Mouse (Mus musculus) limb, embryonic 13.5 days (tissue): Measurements from ENCODE around the gene Calm3. TPM values are rescaled to one million over a fixed set of nuclear protein-coding genes. Genes with fewer than 3 reads are reported as not detected.

Source experiments
- ATAC-seq: fragments of 200-750 bp; cut with Nextera tagmentation; 2 replicates; pipeline ENCODE4 v1.8.0; 2017; ENCODE audit warnings: low read depth, moderate number of reproducible peaks, moderate TSS enrichment; ENCODE audit not compliant: low FRiP score
- H3K27ac ChIP-seq: fragments of 300-500 bp; sonication (generic); 2 replicates; pipeline ENCODE4 v1.5.1; 2015; ENCODE audit warnings: inconsistent platforms, mild to moderate bottlenecking, moderate library complexity
- H3K27me3 ChIP-seq: fragments of 300-500 bp; sonication (generic); 2 replicates; pipeline ENCODE4 v1.6.1; 2015; ENCODE audit warnings: mild to moderate bottlenecking, inconsistent platforms
- H3K36me3 ChIP-seq: fragments of 300-500 bp; sonication (generic); 2 replicates; pipeline ENCODE4 v1.6.1; 2015; ENCODE audit warnings: inconsistent platforms, mild to moderate bottlenecking, moderate library complexity
- H3K4me1 ChIP-seq: fragments of 300-500 bp; sonication (generic); 2 replicates; pipeline ENCODE4 v1.6.1; 2015; ENCODE audit warnings: inconsistent platforms
- H3K4me2 ChIP-seq: fragments of 300-500 bp; sonication (generic); replicated peaks from 2 replicates; pipeline ENCODE4 v1.6.1; 2015; ENCODE audit warnings: inconsistent platforms, mild to moderate bottlenecking, moderate library complexity
- H3K4me3 ChIP-seq: fragments of 300-500 bp; sonication (generic); 2 replicates; pipeline ENCODE4 v1.5.1; 2015; ENCODE audit warnings: moderate library complexity, mild to moderate bottlenecking, inconsistent platforms
- H3K9ac ChIP-seq: fragments of 300-500 bp; sonication (generic); 2 replicates; pipeline ENCODE4 v1.6.1; 2015; ENCODE audit warnings: mild to moderate bottlenecking, inconsistent platforms
- H3K9me3 ChIP-seq: fragments of 300-500 bp; sonication (generic); 2 replicates; pipeline ENCODE4 v1.6.1; 2016; ENCODE audit warnings: inconsistent platforms
- WGBS: fragments of 180-500 bp; shearing (Covaris S2); methylation state at CpG from one replicate; pipeline ENCODE4 v1.1.7; 2015; 5-methylcytosine and 5-hydroxymethylcytosine counted together
- polyA plus RNA-seq: library from polyadenylated mRNA; unstranded; fragments of >200 nt; fragmentation: Nextera tagmentation; extraction: Ambion mirVana; gene quantifications from 2 replicates; pipeline ENCODE4 v1.2.1, GENCODE M21; 2015

Calm3 gene
- polyA plus RNA-seq, 1 experiment from 2014 or later = 103 TPM

- no peak overlapping the region for H3K9ac ChIP-seq
- 0 out of 2 replicates have a peak, but pooled peaks cover 3% of the 10 kb centered on the region for H3K4me1 ChIP-seq
- H3K4me2 ChIP-seq = no peak overlapping the region
- no peak overlapping the region for H3K4me3 ChIP-seq
- ATAC-seq = no peak
- WGBS = 50% methylated on average over 14 of the region's 14 CpGs
- H3K36me3 ChIP-seq = no peaks in the 10 kb centered on the region
- H3K27me3 ChIP-seq = no peaks in the 10 kb centered on the region
- H3K9me3 ChIP-seq = no peaks in the 10 kb centered on the region
- no peak overlapping the region for H3K27ac ChIP-seq
Measured at GRCm38 (mm10) chr7:16932704-16933577, 9.0 kb upstream of the Calm3 start.

DNA sequence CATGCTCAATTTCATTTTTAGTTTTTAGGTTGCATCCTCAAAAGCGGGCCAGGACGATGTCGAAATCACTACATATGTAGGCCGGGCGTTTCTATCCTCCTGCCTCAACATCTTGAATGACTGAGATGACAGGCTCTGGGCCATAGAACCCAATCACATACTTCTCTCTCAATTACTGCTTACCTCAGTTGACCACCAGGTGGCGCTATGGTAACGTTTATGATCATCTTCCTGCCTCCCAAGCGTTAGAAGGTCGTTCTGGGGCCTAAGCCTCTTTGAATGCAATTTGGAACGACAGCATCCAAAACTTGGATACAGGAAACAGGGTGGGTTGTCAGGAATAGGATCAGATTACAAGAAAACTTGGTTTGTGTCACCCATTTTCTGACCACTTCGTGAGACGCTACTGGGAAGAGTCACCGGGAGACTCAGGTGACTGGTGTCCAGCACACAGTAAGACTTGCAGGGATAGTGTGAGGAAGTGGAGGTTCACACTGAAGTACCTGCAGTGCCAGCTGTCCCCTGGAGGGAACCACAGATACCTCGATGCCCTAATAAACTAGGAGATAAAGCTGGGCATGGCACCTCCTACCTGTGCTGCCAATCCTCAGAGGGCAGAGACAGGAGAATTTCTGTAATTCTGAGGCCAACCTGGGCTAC, 8.2 kb upstream of the Calm3 start:
- H3K4me2 ChIP-seq = no peak overlapping the region
- H3K9ac ChIP-seq = no peak overlapping the region
- H3K27ac ChIP-seq = no peak overlapping the region
- no peak overlapping the region for H3K4me3 ChIP-seq
- 18% methylated on average over 14 of the region's 14 CpGs for WGBS
- no peaks in the 10 kb centered on the region for H3K9me3 ChIP-seq
- no peaks in the 10 kb centered on the region for H3K36me3 ChIP-seq
- H3K4me1 ChIP-seq = 0 out of 2 replicates have a peak, but pooled peaks cover 3% of the 10 kb centered on the region
- ATAC-seq = peak; percentile 74
- no peaks in the 10 kb centered on the region for H3K27me3 ChIP-seq

- Histone ChIP-seq H3K27ac (no peak overlapping the region), H3K36me3 (no peaks in the 10 kb centered on the region), H3K9ac (no peak overlapping the region), H3K9me3 (no peaks in the 10 kb centered on the region), H3K4me2 (no peak overlapping the region), H3K4me3 (no peak overlapping the region), H3K4me1 (0 out of 2 replicates have a peak, but pooled peaks cover 3% of the 10 kb centered on the region), H3K27me3 (no peaks in the 10 kb centered on the region)
- 12% methylated on average over 1 of the region's 1 CpGs for WGBS
- no peak for ATAC-seq
Measured at GRCm38 (mm10) chr7:16930850-16931249, 6.9 kb upstream of the Calm3 start.

- H3K9me3 ChIP-seq = no peaks in the 10 kb centered on the region
- H3K36me3 ChIP-seq = no peaks in the 10 kb centered on the region
- H3K27me3 ChIP-seq = no peaks in the 10 kb centered on the region
- 0 out of 2 replicates have a peak, but pooled peaks cover 3% of the 10 kb centered on the region for H3K4me1 ChIP-seq
- H3K9ac ChIP-seq = no peak overlapping the region
- no peak for ATAC-seq
- H3K27ac ChIP-seq = no peak overlapping the region
- no peak overlapping the region for H3K4me3 ChIP-seq
- H3K4me2 ChIP-seq = no peak overlapping the region
- 46% methylated on average over 2 of the region's 2 CpGs for WGBS
Measured at GRCm38 (mm10) chr7:16928341-16928740, 4.4 kb upstream of the Calm3 start.

DNA sequence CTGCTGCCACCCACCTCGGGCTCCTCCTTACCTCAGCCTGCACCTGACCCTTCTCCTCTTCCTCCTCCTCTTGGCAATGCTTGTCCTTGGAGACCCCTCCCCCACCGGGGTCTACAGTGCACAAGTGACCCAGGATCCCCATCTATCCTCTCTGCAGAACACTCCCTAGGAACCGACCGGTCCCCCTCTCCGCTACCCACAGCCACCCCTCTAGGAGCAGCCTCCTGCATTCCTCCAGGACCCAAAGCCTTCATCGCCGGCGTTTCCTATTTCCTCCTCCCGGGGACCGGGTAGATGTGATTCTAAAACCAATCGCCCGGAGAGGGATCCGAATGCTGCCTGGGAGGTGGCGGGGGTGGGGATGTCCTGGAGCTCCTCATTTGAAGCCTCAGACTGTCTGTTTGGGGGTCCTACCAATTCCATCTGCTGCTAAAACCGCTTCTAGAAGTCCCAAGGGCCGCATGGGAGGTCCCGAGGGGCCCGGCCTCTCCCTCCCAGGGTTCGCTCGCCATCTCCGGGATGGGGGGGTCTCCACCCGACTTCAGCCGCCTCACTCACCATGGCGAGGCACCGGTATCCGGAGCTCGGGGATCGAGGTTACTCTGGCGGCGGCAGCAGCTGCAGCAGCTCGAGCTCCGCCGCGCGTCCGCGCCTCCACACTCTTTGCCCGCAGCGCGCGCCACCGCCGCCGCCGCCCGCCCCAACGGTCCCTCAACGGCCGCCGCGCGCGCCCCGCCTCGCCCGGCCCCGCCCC, 454 bp downstream of the Calm3 start:
- H3K27ac ChIP-seq = peak overlapping the region; percentile 90
- no peak for ATAC-seq
- peak overlapping the region; percentile 75 for H3K4me3 ChIP-seq
- peak overlapping the region; percentile 93 for H3K4me2 ChIP-seq
- peaks cover 39% of the 10 kb centered on the region for H3K4me1 ChIP-seq
- peaks cover 16% of the 10 kb centered on the region for H3K36me3 ChIP-seq
- H3K27me3 ChIP-seq = no peaks in the 10 kb centered on the region
- peak overlapping the region; percentile 93 for H3K9ac ChIP-seq
- WGBS = under 1% methylated on average over 57 of the region's 57 CpGs
- no peaks in the 10 kb centered on the region for H3K9me3 ChIP-seq

GRCm38 (mm10) chr7:16922360-16922973, 1.4 kb downstream of the Calm3 start:
- peaks cover 25% of the 10 kb centered on the region for H3K36me3 ChIP-seq
- no peaks in the 10 kb centered on the region for H3K9me3 ChIP-seq
- 56% methylated on average over 10 of the region's 10 CpGs for WGBS
- peaks cover 39% of the 10 kb centered on the region for H3K4me1 ChIP-seq
- peak overlapping the region; percentile 93 for H3K9ac ChIP-seq
- no peak for ATAC-seq
- no peaks in the 10 kb centered on the region for H3K27me3 ChIP-seq
- peak overlapping the region; percentile 93 for H3K4me2 ChIP-seq
- H3K27ac ChIP-seq = peak overlapping the region; percentile 90
- H3K4me3 ChIP-seq = peak overlapping the region; percentile 75

- Histone ChIP-seq H3K4me2 (peak overlapping the region; percentile 93), H3K27me3 (no peaks in the 10 kb centered on the region), H3K9ac (peak overlapping the region; percentile 93), H3K4me3 (peak overlapping the region; percentile 75), H3K4me1 (peaks cover 39% of the 10 kb centered on the region), H3K9me3 (no peaks in the 10 kb centered on the region), H3K36me3 (peaks cover 31% of the 10 kb centered on the region), H3K27ac (peak overlapping the region; percentile 90)
- WGBS = 47% methylated on average over 6 of the region's 6 CpGs
- ATAC-seq = no peak
Measured at GRCm38 (mm10) chr7:16921881-16922335, 2.0 kb downstream of the Calm3 start.

GRCm38 (mm10) chr7:16920818-16921791, 2.8 kb downstream of the Calm3 start:
- no peak for ATAC-seq
- no peaks in the 10 kb centered on the region for H3K9me3 ChIP-seq
- H3K9ac ChIP-seq = peak overlapping the region; percentile 93
- peaks cover 39% of the 10 kb centered on the region for H3K36me3 ChIP-seq
- no peaks in the 10 kb centered on the region for H3K27me3 ChIP-seq
- peaks cover 39% of the 10 kb centered on the region for H3K4me1 ChIP-seq
- peak overlapping the region; percentile 75 for H3K4me3 ChIP-seq
- 37% methylated on average over 21 of the region's 21 CpGs for WGBS
- peak overlapping the region; percentile 93 for H3K4me2 ChIP-seq
- H3K27ac ChIP-seq = peak overlapping the region; percentile 90

GRCm38 (mm10) chr7:16920150-16920579, 3.7 kb downstream of the Calm3 start:
- H3K9me3 ChIP-seq = no peaks in the 10 kb centered on the region
- H3K4me1 ChIP-seq = peaks cover 39% of the 10 kb centered on the region
- peaks cover 48% of the 10 kb centered on the region for H3K36me3 ChIP-seq
- peak overlapping the region; percentile 57; the same call in 1 of the 2 replicates for H3K9ac ChIP-seq
- no peaks in the 10 kb centered on the region for H3K27me3 ChIP-seq
- peak overlapping the region; percentile 43 for H3K4me2 ChIP-seq
- 69% methylated on average over 7 of the region's 7 CpGs for WGBS
- peak overlapping the region; percentile 58; the same call in 1 of the 2 replicates for H3K27ac ChIP-seq
- no peak for ATAC-seq
- H3K4me3 ChIP-seq = 0 out of 2 replicates have a peak overlapping the region, but pooled peaks have one; percentile 5

DNA sequence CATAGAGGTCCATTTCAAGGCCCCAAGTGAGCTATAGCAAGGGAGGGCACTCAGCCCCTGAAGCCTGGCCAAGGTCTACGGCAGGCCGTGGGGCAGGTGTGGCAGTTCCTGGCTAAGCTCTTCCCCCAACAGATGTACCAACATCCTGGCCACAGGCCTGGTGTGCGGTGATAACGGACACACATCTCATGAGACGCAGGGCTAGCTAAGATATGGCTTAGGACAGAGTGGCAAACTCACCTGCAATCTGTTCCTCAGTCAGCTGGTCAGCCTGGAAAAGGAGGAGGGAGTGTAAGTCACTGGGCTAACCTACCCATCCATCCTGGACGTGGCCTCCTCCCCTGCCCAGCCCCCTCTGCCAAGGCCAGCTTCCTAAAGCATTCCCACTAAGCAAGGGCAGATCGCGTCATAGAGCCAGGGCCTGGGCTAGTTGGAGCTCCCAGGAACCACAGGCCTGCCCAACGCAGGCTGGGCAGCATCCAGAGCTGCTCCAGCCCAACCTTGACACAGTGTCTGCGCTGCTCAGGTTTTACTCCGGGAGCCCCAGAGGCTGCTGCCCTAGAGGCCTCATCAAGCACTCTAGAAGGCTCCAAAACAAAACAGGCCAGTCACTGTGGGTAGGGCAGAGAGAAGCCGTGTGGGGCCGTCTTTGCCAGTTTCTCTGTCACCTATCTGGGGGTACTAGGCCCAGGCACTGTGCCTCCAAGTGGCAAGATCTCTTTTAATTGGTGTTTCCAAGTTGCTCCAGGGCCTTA, 4.3 kb downstream of the Calm3 start:
- H3K9me3 ChIP-seq = no peaks in the 10 kb centered on the region
- ATAC-seq = no peak
- 79% methylated on average over 13 of the region's 13 CpGs for WGBS
- peaks cover 39% of the 10 kb centered on the region for H3K4me1 ChIP-seq
- H3K36me3 ChIP-seq = peaks cover 53% of the 10 kb centered on the region
- H3K4me3 ChIP-seq = 0 out of 2 replicates have a peak overlapping the region, but pooled peaks have one; percentile 5
- peak overlapping the region; percentile 58; the same call in 1 of the 2 replicates for H3K27ac ChIP-seq
- H3K4me2 ChIP-seq = peak overlapping the region; percentile 43
- H3K9ac ChIP-seq = peak overlapping the region; percentile 57
- H3K27me3 ChIP-seq = no peaks in the 10 kb centered on the region
